Mouse (Mus musculus): ENCODE results near the gene Trpc4. TPM values are rescaled to one million over a fixed set of nuclear protein-coding genes. Genes with fewer than 3 reads are reported as not detected.

Gene Trpc4
- polyA plus RNA-seq, 1 experiment = 0.10 TPM

GRCm38 (mm10) chr3:54228463-54228862, 72.6 kb downstream of the Trpc4 start:
- Histone ChIP-seq H3K27me3 (ENCODE audit: control insufficient read depth, insufficient read depth, low read length) (no peaks in the 10 kb centered on the region), H3K36me3 (ENCODE audit: control insufficient read depth, insufficient read depth, low read length) (no peaks in the 10 kb centered on the region), H3K27ac (ENCODE audit: insufficient read depth, low read depth, low read length) (no peak overlapping the region), H3K4me1 (ENCODE audit: control insufficient read depth, insufficient read depth, insufficient read length, low read length) (no peaks in the 10 kb centered on the region), H3K4me3 (ENCODE audit: low read depth, low read length) (no peak overlapping the region)
- TF ChIP-seq POLR2A (IDR thresholded peaks at IDR 0.05; ENCODE audit: low read depth, low read length) (no peak), CTCF (IDR thresholded peaks at IDR 0.05; ENCODE audit: extremely low read depth, insufficient read length, insufficient replicate concordance, low read depth, low read length) (no peak)
- WGBS = 72% methylated on average over 4 of the region's 4 CpGs

- Histone ChIP-seq H3K27me3 (ENCODE audit: control insufficient read depth, insufficient read depth, low read length) (no peaks in the 10 kb centered on the region), H3K36me3 (ENCODE audit: control insufficient read depth, insufficient read depth, low read length) (no peaks in the 10 kb centered on the region), H3K4me1 (ENCODE audit: control insufficient read depth, insufficient read depth, insufficient read length, low read length) (no peaks in the 10 kb centered on the region), H3K4me3 (ENCODE audit: low read depth, low read length) (no peak overlapping the region), H3K27ac (ENCODE audit: insufficient read depth, low read depth, low read length) (no peak overlapping the region)
- WGBS = 33% methylated on average over 5 of the region's 5 CpGs
- no peak for TF ChIP-seq POLR2A (IDR thresholded peaks at IDR 0.05; ENCODE audit: low read depth, low read length)
- no peak for TF ChIP-seq CTCF (IDR thresholded peaks at IDR 0.05; ENCODE audit: extremely low read depth, insufficient read length, insufficient replicate concordance, low read depth, low read length)
Observed at GRCm38 (mm10) chr3:54238891-54239290, 83.1 kb downstream of the Trpc4 start.

- WGBS = 87% methylated on average over 7 of the region's 7 CpGs
- H3K4me3 ChIP-seq (ENCODE audit: low read depth, low read length) = no peak overlapping the region
- no peaks in the 10 kb centered on the region for H3K27me3 ChIP-seq (ENCODE audit: control insufficient read depth, insufficient read depth, low read length)
- no peak overlapping the region for H3K27ac ChIP-seq (ENCODE audit: insufficient read depth, low read depth, low read length)
- no peaks in the 10 kb centered on the region for H3K36me3 ChIP-seq (ENCODE audit: control insufficient read depth, insufficient read depth, low read length)
- TF ChIP-seq POLR2A (IDR thresholded peaks at IDR 0.05; ENCODE audit: low read depth, low read length) (no peak), CTCF (IDR thresholded peaks at IDR 0.05; ENCODE audit: extremely low read depth, insufficient read length, insufficient replicate concordance, low read depth, low read length) (no peak)
- no peaks in the 10 kb centered on the region for H3K4me1 ChIP-seq (ENCODE audit: control insufficient read depth, insufficient read depth, insufficient read length, low read length)
Observed at GRCm38 (mm10) chr3:54239426-54239825, 83.6 kb downstream of the Trpc4 start.

GRCm38 (mm10) chr3:54243136-54243535, 87.3 kb downstream of the Trpc4 start:
- TF ChIP-seq CTCF (IDR thresholded peaks at IDR 0.05; ENCODE audit: extremely low read depth, insufficient read length, insufficient replicate concordance, low read depth, low read length) (no peak), POLR2A (IDR thresholded peaks at IDR 0.05; ENCODE audit: low read depth, low read length) (no peak)
- H3K36me3 ChIP-seq (ENCODE audit: control insufficient read depth, insufficient read depth, low read length) = no peaks in the 10 kb centered on the region
- WGBS = 84% methylated on average over 1 of the region's 1 CpGs
- no peak overlapping the region for H3K4me3 ChIP-seq (ENCODE audit: low read depth, low read length)
- no peaks in the 10 kb centered on the region for H3K4me1 ChIP-seq (ENCODE audit: control insufficient read depth, insufficient read depth, insufficient read length, low read length)
- no peak overlapping the region for H3K27ac ChIP-seq (ENCODE audit: insufficient read depth, low read depth, low read length)
- H3K27me3 ChIP-seq (ENCODE audit: control insufficient read depth, insufficient read depth, low read length) = no peaks in the 10 kb centered on the region

- Histone ChIP-seq H3K27me3 (ENCODE audit: control insufficient read depth, insufficient read depth, low read length) (no peaks in the 10 kb centered on the region), H3K27ac (ENCODE audit: insufficient read depth, low read depth, low read length) (no peak overlapping the region), H3K4me1 (ENCODE audit: control insufficient read depth, insufficient read depth, insufficient read length, low read length) (no peaks in the 10 kb centered on the region), H3K4me3 (ENCODE audit: low read depth, low read length) (no peak overlapping the region), H3K36me3 (ENCODE audit: control insufficient read depth, insufficient read depth, low read length) (no peaks in the 10 kb centered on the region)
- TF ChIP-seq POLR2A (IDR thresholded peaks at IDR 0.05; ENCODE audit: low read depth, low read length) (no peak), CTCF (IDR thresholded peaks at IDR 0.05; ENCODE audit: extremely low read depth, insufficient read length, insufficient replicate concordance, low read depth, low read length) (no peak)
- WGBS = 50% methylated on average over 4 of the region's 4 CpGs
Observed at GRCm38 (mm10) chr3:54244729-54245465, 89.1 kb downstream of the Trpc4 start.

- no peaks in the 10 kb centered on the region for H3K4me1 ChIP-seq (ENCODE audit: control insufficient read depth, insufficient read depth, insufficient read length, low read length)
- H3K4me3 ChIP-seq (ENCODE audit: low read depth, low read length) = no peak overlapping the region
- no peaks in the 10 kb centered on the region for H3K36me3 ChIP-seq (ENCODE audit: control insufficient read depth, insufficient read depth, low read length)
- 42% methylated on average over 2 of the region's 2 CpGs for WGBS
- no peak overlapping the region for H3K27ac ChIP-seq (ENCODE audit: insufficient read depth, low read depth, low read length)
- TF ChIP-seq CTCF (IDR thresholded peaks at IDR 0.05; ENCODE audit: extremely low read depth, insufficient read length, insufficient replicate concordance, low read depth, low read length) (no peak), POLR2A (IDR thresholded peaks at IDR 0.05; ENCODE audit: low read depth, low read length) (no peak)
- H3K27me3 ChIP-seq (ENCODE audit: control insufficient read depth, insufficient read depth, low read length) = no peaks in the 10 kb centered on the region
Observed at GRCm38 (mm10) chr3:54246416-54246815, 90.6 kb downstream of the Trpc4 start.

- Histone ChIP-seq H3K27me3 (ENCODE audit: control insufficient read depth, insufficient read depth, low read length) (no peaks in the 10 kb centered on the region), H3K4me3 (ENCODE audit: low read depth, low read length) (no peak overlapping the region), H3K27ac (ENCODE audit: insufficient read depth, low read depth, low read length) (no peak overlapping the region), H3K36me3 (ENCODE audit: control insufficient read depth, insufficient read depth, low read length) (no peaks in the 10 kb centered on the region), H3K4me1 (ENCODE audit: control insufficient read depth, insufficient read depth, insufficient read length, low read length) (no peaks in the 10 kb centered on the region)
- 86% methylated on average over 6 of the region's 6 CpGs for WGBS
- no peak for TF ChIP-seq CTCF (IDR thresholded peaks at IDR 0.05; ENCODE audit: extremely low read depth, insufficient read length, insufficient replicate concordance, low read depth, low read length)
- TF ChIP-seq POLR2A (IDR thresholded peaks at IDR 0.05; ENCODE audit: low read depth, low read length) = no peak
Observed at GRCm38 (mm10) chr3:54249311-54249710, 93.5 kb downstream of the Trpc4 start.

Data from small intestine, adult 2 months (tissue).